Mouse (Mus musculus): ENCODE results near the gene Cxcl15. TPM values are rescaled to one million over a fixed set of nuclear protein-coding genes. Genes with fewer than 3 reads are reported as not detected.
A peak's percentile ranks its signal among the peaks of the same experiment; 100 is the strongest.
"Not testable (repeated sequence)": the region's sequence is repeated elsewhere in the genome, so short reads cannot be mapped to it uniquely, and the experiment has no call there.

The Cxcl15 gene
- polyA plus RNA-seq, 1 experiment from 2014 or later = 14.1 TPM

- H3K4me2 ChIP-seq = no peak overlapping the region
- H3K4me3 ChIP-seq = no peak overlapping the region
- H3K9me3 ChIP-seq = no peaks in the 10 kb centered on the region
- H3K27me3 ChIP-seq = no peaks in the 10 kb centered on the region
- H3K36me3 ChIP-seq = no peaks in the 10 kb centered on the region
- 75% methylated on average over 3 of the region's 3 CpGs for WGBS
- H3K9ac ChIP-seq = no peak overlapping the region
- peaks cover 14% of the 10 kb centered on the region for H3K4me1 ChIP-seq
- no peak overlapping the region for H3K27ac ChIP-seq
- no peak for ATAC-seq (ENCODE audit: borderline replicate concordance, extremely low read depth, low FRiP score, low TSS enrichment)
These were observed 23.0 kb upstream of the Cxcl15 start for GRCm38 (mm10) chr5:90771369-90771768.

- H3K27me3 ChIP-seq = no peaks in the 10 kb centered on the region
- no peak within 1 kb of the TSS for H3K27ac ChIP-seq
- peaks cover 14% of the 10 kb centered on the region for H3K4me1 ChIP-seq
- WGBS = 55% methylated on average over 16 of the region's 16 CpGs
- H3K4me3 ChIP-seq = no peak within 1 kb of the TSS
- no peak within 1 kb of the TSS for H3K9ac ChIP-seq
- no peaks in the 10 kb centered on the region for H3K36me3 ChIP-seq
- no peak within 1 kb of the TSS for H3K4me2 ChIP-seq
- H3K9me3 ChIP-seq = no peaks in the 10 kb centered on the region
- peak; percentile 78; the same call in 1 of the 2 replicates for ATAC-seq (ENCODE audit: borderline replicate concordance, extremely low read depth, low FRiP score, low TSS enrichment)
These were observed 22.3 kb upstream of the Cxcl15 start, which contains the start of gene Pf4 for GRCm38 (mm10) chr5:90771880-90772653. TSS of gene Pf4 (plus strand) at chr5:90772435.

- Histone ChIP-seq H3K4me1 (peaks cover 14% of the 10 kb centered on the region), H3K9me3 (no peaks in the 10 kb centered on the region), H3K9ac (no peak overlapping the region), H3K36me3 (no peaks in the 10 kb centered on the region), H3K4me2 (no peak overlapping the region), H3K27ac (no peak overlapping the region), H3K4me3 (no peak overlapping the region), H3K27me3 (no peaks in the 10 kb centered on the region)
- no peak for ATAC-seq (ENCODE audit: borderline replicate concordance, extremely low read depth, low FRiP score, low TSS enrichment)
- 81% methylated on average over 5 of the region's 5 CpGs for WGBS
These were observed 18.8 kb upstream of the Cxcl15 start for GRCm38 (mm10) chr5:90775562-90775961.

GRCm38 (mm10) chr5:90777621-90778020, 16.7 kb upstream of the Cxcl15 start:
- no peak for ATAC-seq (ENCODE audit: borderline replicate concordance, extremely low read depth, low FRiP score, low TSS enrichment)
- no peaks in the 10 kb centered on the region for H3K27me3 ChIP-seq
- WGBS = 80% methylated on average over 10 of the region's 10 CpGs
- no peaks in the 10 kb centered on the region for H3K36me3 ChIP-seq
- no peaks in the 10 kb centered on the region for H3K9me3 ChIP-seq
- H3K4me1 ChIP-seq = peaks cover 5% of the 10 kb centered on the region
- no peak overlapping the region for H3K9ac ChIP-seq
- H3K4me2 ChIP-seq = no peak overlapping the region
- H3K27ac ChIP-seq = no peak overlapping the region
- no peak overlapping the region for H3K4me3 ChIP-seq

- H3K36me3 ChIP-seq = no peaks in the 10 kb centered on the region
- no peaks in the 10 kb centered on the region for H3K27me3 ChIP-seq
- H3K27ac ChIP-seq = no peak overlapping the region
- no peaks in the 10 kb centered on the region for H3K9me3 ChIP-seq
- no peak overlapping the region for H3K9ac ChIP-seq
- WGBS = 62% methylated on average over 6 of the region's 6 CpGs
- no peak overlapping the region for H3K4me2 ChIP-seq
- H3K4me3 ChIP-seq = no peak overlapping the region
- no peak for ATAC-seq (ENCODE audit: borderline replicate concordance, extremely low read depth, low FRiP score, low TSS enrichment)
- no peaks in the 10 kb centered on the region for H3K4me1 ChIP-seq
These were observed 15.5 kb upstream of the Cxcl15 start for GRCm38 (mm10) chr5:90778856-90779255.

- 76% methylated on average over 3 of the region's 3 CpGs for WGBS
- Histone ChIP-seq H3K4me2 (no peak overlapping the region), H3K4me3 (no peak overlapping the region), H3K27ac (no peak overlapping the region), H3K9me3 (no peaks in the 10 kb centered on the region), H3K4me1 (0 out of 2 replicates have a peak, but pooled peaks cover 8% of the 10 kb centered on the region), H3K36me3 (no peaks in the 10 kb centered on the region), H3K27me3 (peaks cover 11% of the 10 kb centered on the region; the same call in 1 of the 2 replicates), H3K9ac (no peak overlapping the region)
- ATAC-seq (ENCODE audit: borderline replicate concordance, extremely low read depth, low FRiP score, low TSS enrichment) = no peak
These were observed 10.6 kb upstream of the Cxcl15 start for GRCm38 (mm10) chr5:90783697-90784096.

GRCm38 (mm10) chr5:90785659-90786588, 8.4 kb upstream of the Cxcl15 start, which contains the start of gene Cxcl3:
TSS of gene Cxcl3 (plus strand) at chr5:90786103.
- peaks cover 18% of the 10 kb centered on the region for H3K4me1 ChIP-seq
- H3K27ac ChIP-seq = no peak within 1 kb of the TSS
- peak within 1 kb of the TSS; percentile 30; the same call in 1 of the 2 replicates for H3K9ac ChIP-seq
- peaks cover 11% of the 10 kb centered on the region; the same call in 1 of the 2 replicates for H3K27me3 ChIP-seq
- H3K4me2 ChIP-seq = peak within 1 kb of the TSS; percentile 71
- peak within 1 kb of the TSS; percentile 26 for H3K4me3 ChIP-seq
- ATAC-seq (ENCODE audit: borderline replicate concordance, extremely low read depth, low FRiP score, low TSS enrichment) = peak; percentile 70; the same call in 1 of the 2 replicates
- no peaks in the 10 kb centered on the region for H3K9me3 ChIP-seq
- H3K36me3 ChIP-seq = no peaks in the 10 kb centered on the region
- 13% methylated on average over 26 of the region's 26 CpGs for whole genome bisulfite sequencing

GRCm38 (mm10) chr5:90788114-90788513, 6.2 kb upstream of the Cxcl15 start:
- H3K27me3 ChIP-seq = peaks cover 11% of the 10 kb centered on the region; the same call in 1 of the 2 replicates
- H3K36me3 ChIP-seq = no peaks in the 10 kb centered on the region
- no peak overlapping the region for H3K27ac ChIP-seq
- no peaks in the 10 kb centered on the region for H3K9me3 ChIP-seq
- ATAC-seq (ENCODE audit: borderline replicate concordance, extremely low read depth, low FRiP score, low TSS enrichment) = no peak
- 75% methylated on average over 4 of the region's 4 CpGs for WGBS
- H3K4me2 ChIP-seq = no peak overlapping the region
- H3K9ac ChIP-seq = no peak overlapping the region
- no peak overlapping the region for H3K4me3 ChIP-seq
- H3K4me1 ChIP-seq = peaks cover 18% of the 10 kb centered on the region

- no peak for ATAC-seq (ENCODE audit: borderline replicate concordance, extremely low read depth, low FRiP score, low TSS enrichment)
- Histone ChIP-seq H3K9me3 (no peaks in the 10 kb centered on the region), H3K27ac (peak overlapping the region; percentile 19; the same call in 1 of the 2 replicates), H3K27me3 (peaks cover 11% of the 10 kb centered on the region; the same call in 1 of the 2 replicates), H3K4me1 (peaks cover 20% of the 10 kb centered on the region), H3K4me3 (no peak overlapping the region), H3K36me3 (no peaks in the 10 kb centered on the region), H3K9ac (no peak overlapping the region), H3K4me2 (no peak overlapping the region; the same call in 1 of the 2 replicates)
- WGBS = 58% methylated on average over 11 of the region's 11 CpGs
These were observed 4.8 kb upstream of the Cxcl15 start for GRCm38 (mm10) chr5:90789306-90790073.

- peak; percentile 72; the same call in 1 of the 2 replicates for ATAC-seq (ENCODE audit: borderline replicate concordance, extremely low read depth, low FRiP score, low TSS enrichment)
- Histone ChIP-seq H3K4me2 (no peak overlapping the region; the same call in 1 of the 2 replicates), H3K9me3 (no peaks in the 10 kb centered on the region), H3K27ac (peak overlapping the region; percentile 19; the same call in 1 of the 2 replicates), H3K4me3 (no peak overlapping the region), H3K9ac (no peak overlapping the region), H3K27me3 (peaks cover 11% of the 10 kb centered on the region; the same call in 1 of the 2 replicates), H3K4me1 (peaks cover 20% of the 10 kb centered on the region), H3K36me3 (no peaks in the 10 kb centered on the region)
- WGBS = 32% methylated on average over 8 of the region's 8 CpGs
These were observed 4.2 kb upstream of the Cxcl15 start for GRCm38 (mm10) chr5:90790074-90790502.

- H3K27me3 ChIP-seq; H3K4me1 ChIP-seq; H3K9ac ChIP-seq; H3K4me3 ChIP-seq; H3K9me3 ChIP-seq; H3K27ac ChIP-seq; H3K36me3 ChIP-seq; ATAC-seq (ENCODE audit: borderline replicate concordance, extremely low read depth, low FRiP score, low TSS enrichment); H3K4me2 ChIP-seq: not testable (repeated sequence)
- 75% methylated on average over 2 of the region's 2 CpGs for WGBS
These were observed 1.1 kb downstream of the Cxcl15 start for GRCm38 (mm10) chr5:90795392-90795791.

Measured in lung, embryonic 15.5 days (tissue).